Mouse (Mus musculus) ovary, postnatal 14 days (tissue): ENCODE measurements at regions not wholly inside any gene's neighbourhood (a gene's known extent, or its start where the extent isn't known, plus 50 kb on each side); places are given as distances from the start of the nearest gene placed in this dataset.

Experiments used
- DNase-seq: peaks from one replicate; pipeline ENCODE4 v3.0.0; 2022; ENCODE audit warnings: low spot score

GRCm38 (mm10) chr17:4796241-4796640 lies 197.9 kb upstream of the Arid1b start:
- no peak for DNase-seq

DNA sequence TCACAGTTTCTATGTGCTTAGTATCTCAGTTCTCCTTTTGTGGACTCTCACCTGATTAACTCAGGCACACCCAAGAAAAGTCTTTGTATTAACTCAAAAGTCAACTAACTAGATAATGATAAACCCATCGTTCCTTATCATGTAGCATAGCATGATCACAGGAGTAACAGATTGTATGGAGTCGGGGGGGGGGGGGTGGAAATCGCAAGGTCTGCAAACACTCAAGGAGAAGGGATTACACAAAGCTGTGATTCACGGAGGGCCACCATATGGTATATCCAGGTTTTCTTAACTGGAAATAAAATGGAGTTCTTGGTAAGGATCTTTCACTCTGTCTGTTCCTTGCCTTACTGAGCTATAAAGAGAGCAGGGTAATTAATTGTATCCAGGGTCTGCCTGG lies 190.1 kb upstream of the Arid1b start:
- no peak for DNase-seq

DNA sequence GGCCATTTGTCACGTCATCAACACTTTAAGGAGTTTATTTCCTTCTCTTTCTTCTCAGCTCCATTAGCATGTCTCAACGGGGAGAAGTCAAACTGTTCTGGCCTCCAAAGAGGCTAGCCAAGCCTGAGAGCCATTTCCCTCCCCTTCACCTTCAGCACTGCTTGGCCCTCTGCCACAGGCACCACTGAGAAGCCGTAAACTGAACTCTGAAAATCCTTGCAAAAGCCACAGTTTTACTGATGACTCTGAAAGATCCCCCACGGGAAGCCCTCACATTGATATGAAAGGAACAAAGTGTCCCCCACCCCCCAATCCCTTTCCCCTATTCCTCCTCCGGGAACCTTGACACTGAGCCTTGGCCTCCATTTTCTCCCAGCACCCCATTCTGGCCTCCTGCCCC lies 188.1 kb upstream of the Arid1b start:
- peak; percentile 59 for DNase-seq

GRCm38 (mm10) chr17:4808926-4809325 lies 185.2 kb upstream of the Arid1b start:
- no peak for DNase-seq

DNA sequence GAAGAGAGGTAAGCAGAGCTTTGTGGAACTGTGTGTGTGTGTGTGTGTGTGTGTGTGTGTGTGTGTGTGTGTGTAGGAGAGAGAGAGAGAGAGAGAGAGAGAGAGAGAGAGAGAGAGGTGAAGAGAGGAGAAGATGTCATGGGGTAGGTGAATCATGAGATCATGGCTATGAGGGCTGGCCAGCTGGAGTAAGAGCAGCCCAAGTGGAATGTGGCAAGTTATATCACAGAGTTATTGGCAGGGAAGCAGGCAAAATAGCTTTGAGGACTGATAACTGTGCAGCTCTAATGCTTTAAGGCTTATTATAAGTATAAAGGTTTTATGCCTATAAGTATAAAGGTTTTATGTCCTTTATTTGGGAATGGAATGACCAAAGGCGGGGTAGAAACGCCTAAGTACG lies 180.9 kb upstream of the Arid1b start:
- no peak for DNase-seq

DNA sequence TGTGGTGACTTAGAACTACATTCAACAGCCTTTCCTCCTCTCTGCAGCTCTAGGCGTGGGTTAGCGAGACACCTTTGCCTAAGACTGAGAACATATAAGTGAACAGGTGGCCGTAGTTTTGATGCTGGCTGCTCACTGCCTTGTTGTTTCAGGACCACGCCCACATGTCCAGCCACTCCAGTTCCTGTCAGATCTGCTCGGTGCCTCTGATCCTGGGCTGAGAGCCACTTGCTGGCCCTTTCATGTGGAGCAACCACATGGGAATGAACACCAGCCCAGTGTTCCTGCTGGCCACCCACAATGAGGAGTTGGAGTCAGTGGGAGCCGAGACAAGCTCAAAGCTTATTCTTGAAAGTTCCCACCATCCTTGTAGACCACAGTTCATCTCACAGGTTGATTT lies 180.5 kb upstream of the Arid1b start:
- DNase-seq, result no peak

- peak; percentile 24 for DNase-seq
Measured at GRCm38 (mm10) chr17:4825221-4825895, 168.8 kb upstream of the Arid1b start.

- DNase-seq, result peak; percentile 27
Measured at GRCm38 (mm10) chr17:4834065-4834464, 160.1 kb upstream of the Arid1b start.

DNA sequence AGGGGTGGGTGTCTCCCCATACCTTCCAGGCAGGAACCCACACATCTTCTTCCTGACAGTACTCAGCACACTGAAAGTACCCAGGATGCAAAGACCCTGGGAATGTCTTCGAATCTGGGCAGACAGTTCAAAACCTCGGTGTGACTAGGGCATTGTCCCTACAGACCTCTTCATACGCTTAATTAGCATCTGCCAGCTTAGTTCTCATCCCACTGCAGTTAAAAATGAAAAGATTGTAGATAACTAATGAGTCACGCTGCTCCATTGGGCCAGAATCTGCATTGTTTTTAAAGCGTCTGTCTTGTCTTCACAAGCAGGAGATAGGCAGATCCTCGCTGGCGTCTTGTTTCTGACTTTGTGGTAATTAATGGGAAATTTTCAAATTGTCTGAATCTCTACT lies 159.6 kb upstream of the Arid1b start:
- DNase-seq, result no peak

GRCm38 (mm10) chr17:4835065-4835705 lies 158.9 kb upstream of the Arid1b start:
- DNase-seq, result no peak

GRCm38 (mm10) chr17:4840123-4840522 lies 154.0 kb upstream of the Arid1b start:
- no peak for DNase-seq

DNA sequence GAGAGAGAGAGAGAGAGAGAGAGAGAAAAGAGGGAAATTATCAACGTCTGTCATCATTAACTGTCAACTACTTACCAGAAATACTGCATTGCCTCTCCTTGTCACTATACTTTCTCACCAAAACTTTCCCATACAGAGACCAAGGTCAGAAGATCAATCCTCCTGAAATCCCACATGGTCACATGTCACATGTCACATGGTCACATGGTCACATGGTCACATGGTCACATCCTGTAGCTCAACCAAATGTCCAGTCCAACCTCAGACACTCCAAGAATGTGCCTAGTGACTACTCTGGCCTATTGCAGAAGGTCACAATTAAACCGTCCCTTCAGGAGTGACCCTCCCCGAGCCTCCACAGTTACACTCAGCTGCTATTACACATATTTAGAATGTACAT lies 135.8 kb upstream of the Arid1b start:
- no peak for DNase-seq

GRCm38 (mm10) chr17:4864901-4865300 lies 129.2 kb upstream of the Arid1b start:
- DNase-seq, result no peak

- peak; percentile 27 for DNase-seq
Measured at GRCm38 (mm10) chr17:4865621-4866020, 128.5 kb upstream of the Arid1b start.

- peak; percentile 15 for DNase-seq
Measured at GRCm38 (mm10) chr17:4866026-4866896, 127.9 kb upstream of the Arid1b start.

- DNase-seq, result no peak
Measured at GRCm38 (mm10) chr17:4867083-4867482, 127.0 kb upstream of the Arid1b start.

DNA sequence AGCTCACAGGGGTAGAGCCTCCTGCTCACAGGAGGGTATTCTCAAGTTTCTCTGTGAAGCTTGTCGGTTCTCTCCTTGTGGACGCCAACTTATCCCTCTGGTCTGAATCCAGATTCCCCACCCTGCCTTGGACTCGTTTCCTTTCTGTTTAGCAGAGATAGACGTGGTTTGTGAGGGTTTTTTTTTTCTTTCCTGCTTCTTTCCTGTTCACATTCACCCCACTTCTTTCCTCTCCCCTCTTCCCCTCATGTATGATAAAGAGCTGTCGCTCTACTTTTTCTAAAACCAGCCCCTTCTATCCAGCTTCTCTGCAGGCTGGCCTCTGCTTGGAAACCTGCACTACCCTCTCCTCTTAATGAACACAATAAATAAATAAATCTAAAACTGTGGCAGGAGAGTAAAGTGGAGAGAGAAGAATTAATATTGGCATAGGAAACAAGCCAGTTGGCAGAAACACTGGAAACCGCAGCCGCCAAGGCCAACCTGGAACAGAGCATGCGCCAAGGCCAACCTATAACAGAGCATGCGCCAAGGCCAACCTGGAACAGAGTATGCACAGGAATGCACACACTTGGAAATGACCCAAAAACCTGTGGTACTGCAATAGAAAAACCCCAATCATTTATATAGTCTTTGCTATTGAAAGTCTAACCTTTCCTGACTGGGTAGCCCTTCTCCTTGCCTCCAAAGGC lies 126.2 kb upstream of the Arid1b start:
- DNase-seq, result peak; percentile 61

DNA sequence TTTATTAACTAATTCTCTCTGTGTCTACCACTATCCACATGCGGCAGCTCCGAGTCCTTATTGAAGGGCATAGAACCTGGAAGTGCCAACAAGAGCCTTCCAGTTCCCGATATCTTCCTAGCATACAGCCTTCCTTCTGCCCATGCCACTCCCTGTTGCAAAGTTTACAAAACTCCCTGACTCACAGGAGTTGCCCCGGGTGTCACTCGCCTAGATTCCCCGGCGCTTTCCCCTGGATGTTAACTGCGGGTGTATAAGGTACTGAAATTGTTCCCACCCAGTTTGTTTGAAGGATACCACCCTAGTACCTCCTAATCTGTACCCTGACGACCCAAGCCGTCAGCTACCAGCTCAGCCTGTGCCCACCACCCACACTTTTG lies 125.7 kb upstream of the Arid1b start:
- no peak for DNase-seq

DNA sequence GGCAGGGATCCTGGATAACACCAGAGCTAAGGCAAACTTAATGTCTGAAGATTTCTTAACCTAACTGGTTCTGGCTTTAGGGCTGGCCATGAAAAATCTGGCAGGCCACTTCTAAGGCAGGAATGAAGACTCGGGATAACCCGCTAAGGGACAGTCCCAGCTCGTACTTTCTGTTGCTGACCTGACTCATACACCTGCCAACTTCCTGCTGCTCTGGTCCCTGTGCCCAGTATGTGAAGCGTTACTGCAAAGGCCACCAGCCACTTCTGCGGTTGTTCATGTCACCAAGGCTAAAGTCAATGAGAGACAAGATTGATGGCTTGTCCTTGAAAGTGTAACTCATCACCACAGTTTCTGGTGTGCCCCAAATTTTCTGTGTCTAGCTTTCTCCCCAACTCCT lies 125.3 kb upstream of the Arid1b start:
- no peak for DNase-seq

- DNase-seq, result no peak
Measured at GRCm38 (mm10) chr17:4871267-4871666, 122.9 kb upstream of the Arid1b start.

- DNase-seq, result no peak
Measured at GRCm38 (mm10) chr17:4874459-4874858, 119.7 kb upstream of the Arid1b start.
